Mouse (Mus musculus): Measurements from ENCODE around the gene Bola1.

DNA sequence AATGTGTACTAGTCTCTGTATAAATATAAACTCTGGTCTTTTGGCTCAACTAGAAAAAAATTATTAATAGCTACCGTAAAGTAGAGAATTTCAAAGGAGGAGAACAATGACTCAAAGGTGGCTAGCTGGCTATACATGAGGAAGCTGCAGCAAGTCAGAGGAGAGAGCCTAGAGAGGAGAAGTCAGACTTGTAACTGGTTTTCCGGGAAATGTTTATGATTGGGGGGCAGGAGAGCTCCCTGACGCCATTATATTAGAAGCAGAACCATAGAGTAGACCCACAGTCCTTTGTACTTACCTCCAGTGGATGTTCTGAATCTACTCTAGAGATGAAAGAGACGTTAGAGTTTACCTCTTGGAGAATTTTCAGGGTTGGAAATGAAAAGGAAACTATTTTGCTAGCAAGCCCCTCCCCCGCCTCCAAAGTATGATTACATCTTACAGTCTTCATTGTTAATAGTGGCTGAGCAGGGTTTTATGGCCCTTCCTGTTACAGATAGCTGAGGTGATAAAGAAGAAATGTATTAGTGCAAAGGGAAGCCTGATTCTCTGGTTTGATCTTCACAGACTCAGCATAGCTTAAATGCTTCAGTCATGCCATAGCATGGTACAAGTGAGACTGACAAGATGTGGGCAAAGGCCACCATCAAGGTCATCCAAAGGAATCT lies 36.6 kb upstream of the Bola1 start:
- TF ChIP-seq MEF2A (IDR thresholded peaks at IDR 0.05; ENCODE audit: borderline replicate concordance, low read depth, low read length) (no peak), HCFC1 (IDR thresholded peaks at IDR 0.05; ENCODE audit: low read depth, low read length) (no peak), CHD2 (IDR thresholded peaks at IDR 0.05; ENCODE audit: low read length) (no peak), POLR2A (IDR thresholded peaks at IDR 0.05; ENCODE audit: low read depth, low read length) (no peak), POLR2AphosphoS2 (IDR thresholded peaks at IDR 0.05; ENCODE audit: low read depth, low read length) (no peak), USF1 (IDR thresholded peaks at IDR 0.05; ENCODE audit: low read depth, low read length) (no peak), NELFE (IDR thresholded peaks at IDR 0.05; ENCODE audit: low read depth, low read length) (no peak), TBP (conservative IDR thresholded peaks at IDR 0.05; ENCODE audit: low read depth, low read length) (no peak), RAD21 (IDR thresholded peaks at IDR 0.05; ENCODE audit: low read depth, low read length) (no peak), TCF12 (IDR thresholded peaks at IDR 0.05; ENCODE audit: low read depth, low read length) (no peak), SMC3 (IDR thresholded peaks at IDR 0.05; ENCODE audit: low read depth, low read length) (no peak), MAFK (IDR thresholded peaks at IDR 0.05; ENCODE audit: insufficient replicate concordance, low read length) (no peak), NRF1 (IDR thresholded peaks at IDR 0.05; ENCODE audit: low read depth, low read length) (no peak)

All from CH12.LX (cell line).